In the genomic region with DNA sequence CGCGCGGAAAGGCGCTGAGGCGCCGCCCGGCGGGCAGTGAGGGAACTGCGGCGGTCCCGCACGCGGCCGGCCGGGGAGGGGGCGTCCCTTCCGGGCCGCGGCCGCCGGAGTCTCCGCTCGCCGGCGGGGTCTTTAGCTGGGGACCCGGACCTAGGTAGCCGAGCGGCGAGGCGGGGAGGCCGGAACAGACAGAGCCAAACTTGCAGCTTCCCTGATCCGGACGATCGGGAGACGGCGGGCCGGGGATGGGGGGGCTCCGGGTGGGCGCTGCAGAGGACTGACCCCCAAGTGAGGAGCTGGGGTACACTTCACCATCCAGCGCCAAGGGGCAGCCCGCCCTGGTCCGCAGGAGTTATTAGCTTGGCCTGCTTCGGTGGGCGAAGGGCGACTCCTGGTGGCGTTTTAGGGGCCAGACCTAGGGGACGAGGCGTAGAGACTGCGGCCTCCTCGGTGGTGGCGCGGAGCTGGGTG, we compare ENCODE assay signal across 8 mouse cellular contexts. TPM values are rescaled to one million over a fixed set of nuclear protein-coding genes. Genes with fewer than 3 reads are reported as not detected.
DNase-seq lines count a peak whose midpoint lies in the region; ATAC-seq and TF ChIP-seq lines count a peak whose summit lies in the region.

No protein-coding gene starts in this region.

- H3K9me3 ChIP-seq in G1E (replicated peaks) = peaks cover 13% of the 10 kb centered on the region
- no peaks in the 10 kb centered on the region for H3K9me3 ChIP-seq in forebrain, postnatal 0 days (ENCODE audit: low read length)
- no peaks in the 10 kb centered on the region for H3K9me3 ChIP-seq in lung, embryonic 15.5 days

- no peak for TF ChIP-seq CTCF in G1E (IDR thresholded peaks at IDR 0.05; ENCODE audit: low read depth, low read length)
- TF ChIP-seq CTCF in forebrain, postnatal 0 days (IDR thresholded peaks at IDR 0.05; ENCODE audit: low read depth) = peak; percentile 96
- TF ChIP-seq CTCF in thymus, adult 2 months (IDR thresholded peaks at IDR 0.05; ENCODE audit: borderline replicate concordance, control insufficient read depth, extremely low read depth, insufficient read depth, low read length, poor library complexity) = 0 out of 2 replicates have a peak, but pooled peaks have one; percentile 21

- TF ChIP-seq POLR2A in thymus, adult 2 months (IDR thresholded peaks at IDR 0.05; ENCODE audit: control insufficient read depth, extremely low read depth, insufficient read depth, low read length, poor library complexity) = no peak

- H3K27ac ChIP-seq in forebrain, postnatal 0 days (ENCODE audit: low read depth, low read length) = no peak overlapping the region
- H3K27ac ChIP-seq in lung, embryonic 15.5 days = 0 out of 2 replicates have a peak overlapping the region, but pooled peaks have one; percentile 20
- H3K27ac ChIP-seq in thymus, adult 2 months (ENCODE audit: control insufficient read depth, insufficient read depth, low read length) = no peak overlapping the region

- H3K36me3 ChIP-seq in G1E (replicated peaks) = no peaks in the 10 kb centered on the region
- no peaks in the 10 kb centered on the region for H3K36me3 ChIP-seq in forebrain, postnatal 0 days (ENCODE audit: insufficient read depth)
- H3K36me3 ChIP-seq in lung, embryonic 15.5 days = no peaks in the 10 kb centered on the region
- no peaks in the 10 kb centered on the region for H3K36me3 ChIP-seq in thymus, adult 2 months (ENCODE audit: control insufficient read depth, insufficient read depth, low read length)

- H3K9ac ChIP-seq in forebrain, postnatal 0 days = peak overlapping the region; percentile 80
- H3K9ac ChIP-seq in lung, embryonic 15.5 days = peak overlapping the region; percentile 82

- peaks cover 3% of the 10 kb centered on the region; the same call in 1 of the 2 replicates for H3K4me1 ChIP-seq in G1E (ENCODE audit: insufficient read depth, low read depth, low read length)
- H3K4me1 ChIP-seq in forebrain, postnatal 0 days (ENCODE audit: insufficient read depth) = no peaks in the 10 kb centered on the region
- H3K4me1 ChIP-seq in lung, embryonic 15.5 days = peaks cover 21% of the 10 kb centered on the region
- peaks cover 7% of the 10 kb centered on the region; the same call in 1 of the 2 replicates for H3K4me1 ChIP-seq in thymus, adult 2 months (replicated peaks; ENCODE audit: control insufficient read depth, insufficient read depth, low read length)

- no peak for ATAC-seq in G1E (ENCODE audit: extremely low read depth, insufficient number of reproducible peaks, low FRiP score, poor library complexity, severe bottlenecking)
- ATAC-seq in forebrain, postnatal 0 days = peak; percentile 89
- ATAC-seq in lung, embryonic 15.5 days (ENCODE audit: borderline replicate concordance, extremely low read depth, low FRiP score, low TSS enrichment) = peak; percentile 88

- no peak overlapping the region; the same call in 1 of the 2 replicates for H3K4me3 ChIP-seq in G1E (ENCODE audit: low read depth, low read length)
- peak overlapping the region; percentile 74 for H3K4me3 ChIP-seq in forebrain, postnatal 0 days (ENCODE audit: low read depth, low read length)
- H3K4me3 ChIP-seq in lung, embryonic 15.5 days = peak overlapping the region; percentile 81
- no peak overlapping the region for H3K4me3 ChIP-seq in thymus, adult 2 months (ENCODE audit: control insufficient read depth, insufficient read depth, low read length)

- peaks cover 32% of the 10 kb centered on the region for H3K27me3 ChIP-seq in G1E (ENCODE audit: insufficient read depth, low read length)
- no peaks in the 10 kb centered on the region for H3K27me3 ChIP-seq in forebrain, postnatal 0 days (ENCODE audit: insufficient read depth, low read length)
- H3K27me3 ChIP-seq in lung, embryonic 15.5 days = peaks cover 7% of the 10 kb centered on the region; the same call in 1 of the 2 replicates
- peaks cover 6% of the 10 kb centered on the region; the same call in 1 of the 2 replicates for H3K27me3 ChIP-seq in thymus, adult 2 months (ENCODE audit: control insufficient read depth, insufficient read depth, low read length)

- peak; percentile 15 for DNase-seq in G1E (ENCODE audit: low spot score)
- peak; percentile 82 to 86 for DNase-seq in cerebellum, adult 18-20 months
- DNase-seq in forebrain, postnatal 0 days = peak; percentile 90
- DNase-seq in heart, postnatal 4 days = peak; percentile 92
- DNase-seq in layer of hippocampus, adult 8-10 months (ENCODE audit: low spot score in 2 of 2) = peak; percentile 80 to 89
- DNase-seq in ovary, adult 18-20 months (ENCODE audit: low spot score) = peak; percentile 71
- peak; percentile 65 for DNase-seq in thymus, adult 2 months

- H3K4me2 ChIP-seq in forebrain, postnatal 0 days (ENCODE audit: low read depth) = peak overlapping the region; percentile 99
- peak overlapping the region; percentile 100 for H3K4me2 ChIP-seq in lung, embryonic 15.5 days

- WGBS in forebrain, postnatal 0 days = 1% methylated on average over 51 of the region's 52 CpGs
- under 1% methylated on average over 49 of the region's 52 CpGs for WGBS in lung, embryonic 15.5 days
- WGBS in thymus, adult 2 months = 2% methylated on average over 52 of the region's 52 CpGs

RNA-seq across cellular contexts. Expression of a gene that starts 0.3 kb away (rescaled TPM):
- total RNA-seq in G1E (2014; fragmentation: Nextera tagmentation) (not detected in 2 replicates), G1E (2017) (under 0.01 and 0.06 TPM in 2 replicates)
- not detected in 2 replicates for polyA plus RNA-seq in G1E (2012)
- 6.8 and 11.9 TPM in 2 replicates for total RNA-seq in forebrain, postnatal 0 days (2014; rRNA removed)
- 4.4 and 7.7 TPM in 2 replicates for polyA plus RNA-seq in forebrain, postnatal 0 days (2015; fragmentation: Nextera tagmentation; extraction: Ambion mirVana)
- total RNA-seq in heart, postnatal 4 days (2021) = under 1 TPM in 1 of 2 experiments, not detected in 1; 0.10 TPM
- total RNA-seq in layer of hippocampus, adult 8-10 months (2022) = 10 to 100 TPM; 48.5 to 59.1 (median 53.3) TPM
- polyA plus RNA-seq in lung, embryonic 15.5 days (2015; fragmentation: Nextera tagmentation; extraction: Ambion mirVana) = 3.1 and 3.2 TPM in 2 replicates
- polyA plus RNA-seq in thymus, adult 2 months (2012; rRNA removed) = 0.04 and 0.16 TPM in 2 replicates

Comparison
In these comparisons a context has a peak if more than half of its experiments do, and no peak if none do; other contexts are left out.
1. DNase-seq: peak in every context shown above with its lines; median percentile 92 in heart, postnatal 4 days; 90 in forebrain, postnatal 0 days; 84 in layer of hippocampus, adult 8-10 months; 84 in cerebellum, adult 18-20 months; 71 in ovary, adult 18-20 months; 65 in thymus, adult 2 months; 15 in G1E.
2. H3K4me3 ChIP-seq: peak in forebrain, postnatal 0 days (single experiment) and lung, embryonic 15.5 days (single experiment); none in G1E (single experiment) and thymus, adult 2 months (single experiment).